Mouse (Mus musculus) ES-Bruce4 (cell line): Measurements from ENCODE around the gene Ptpn14.

Experiments
- CTCF ChIP-seq: IDR thresholded peaks from one replicate; pipeline ENCODE4 v1.8.1; 2011; ENCODE audit warnings: low read depth, low read length
- EP300 ChIP-seq: IDR thresholded peaks from 2 replicates; pipeline ENCODE4 v1.6.1; 2011; ENCODE audit warnings: low read depth, low read length; ENCODE audit not compliant: insufficient read depth
- POLR2A ChIP-seq: IDR thresholded peaks from one replicate; pipeline ENCODE4 v1.8.1; 2011; ENCODE audit warnings: low read length; ENCODE audit not compliant: insufficient read depth

GRCm38 (mm10) chr1:189782709-189783108 is 54.6 kb downstream of the Ptpn14 start:
- TF ChIP-seq CTCF, result no peak
- TF ChIP-seq POLR2A, result no peak
- no peak for TF ChIP-seq EP300
